Mouse (Mus musculus) kidney, adult 2 months (tissue): ENCODE results near the gene Stn1.

Source experiments
- CTCF ChIP-seq: fragments of 200-500 bp; conservative IDR thresholded peaks from 2 replicates; pipeline ENCODE4 v1.5.1; 2011; ENCODE audit warnings: low read depth, mild to moderate bottlenecking, control low read depth, low read length, moderate library complexity, mixed read lengths; ENCODE audit not compliant: insufficient read depth, insufficient read length
- POLR2A ChIP-seq: fragments of 200-500 bp; IDR thresholded peaks from one replicate; pipeline ENCODE4 v1.6.1; 2011; ENCODE audit warnings: low read depth, low read length, control low read depth

GRCm38 (mm10) chr19:47493017-47493997, 44.0 kb downstream of the Stn1 start:
- TF ChIP-seq CTCF: no peak
- no peak for TF ChIP-seq POLR2A
